Mouse (Mus musculus) R1 (cell line): Measurements from ENCODE around the gene Tmem8.

Experiments used
- DNase-seq: peaks from one replicate; pipeline ENCODE4 v3.0.0-alpha.2; 2018; ENCODE audit warnings: low read depth, low spot score

Gene Tmem8

GRCm38 (mm10) chr17:26142796-26143195 lies 29.7 kb downstream of the Tmem8 start:
- no peak for DNase-seq

- no peak for DNase-seq
These were observed 30.3 kb downstream of the Tmem8 start for GRCm38 (mm10) chr17:26143386-26143785.

- peak; percentile 66 for DNase-seq
These were observed 36.0 kb downstream of the Tmem8 start for GRCm38 (mm10) chr17:26149056-26149455.

GRCm38 (mm10) chr17:26151886-26152630 lies 39.0 kb downstream of the Tmem8 start:
- DNase-seq: no peak

GRCm38 (mm10) chr17:26162736-26163135 lies 49.6 kb downstream of the Tmem8 start:
- DNase-seq: no peak

GRCm38 (mm10) chr17:26168039-26168438 lies 54.9 kb downstream of the Tmem8 start:
- no peak for DNase-seq
